Mouse (Mus musculus): Measurements from ENCODE around the gene Fam160a1.

Fam160a1 gene

GRCm38 (mm10) chr3:85663826-85664225, 153.3 kb downstream of the Fam160a1 start:
- H3K4me1 ChIP-seq (replicated peaks; ENCODE audit: low read depth, low read length): no peaks in the 10 kb centered on the region
- H3K4me3 ChIP-seq (replicated peaks; ENCODE audit: low read length): no peak overlapping the region
- peaks cover 11% of the 10 kb centered on the region; the same call in 1 of the 2 replicates for H3K27me3 ChIP-seq (ENCODE audit: insufficient read depth, low read length)
- TF ChIP-seq CTCF (conservative IDR thresholded peaks at IDR 0.05; ENCODE audit: low read length) (no peak), NANOG (IDR thresholded peaks at IDR 0.05; ENCODE audit: borderline replicate concordance, low read length) (no peak), POU5F1 (IDR thresholded peaks at IDR 0.05; ENCODE audit: borderline replicate concordance, low read length) (no peak)
- no peaks in the 10 kb centered on the region for H3K36me3 ChIP-seq (ENCODE audit: insufficient read depth, low read length)
- H3K9me3 ChIP-seq (ENCODE audit: low read length): no peaks in the 10 kb centered on the region

- TF ChIP-seq NANOG (IDR thresholded peaks at IDR 0.05; ENCODE audit: borderline replicate concordance, low read length) (no peak), CTCF (conservative IDR thresholded peaks at IDR 0.05; ENCODE audit: low read length) (no peak), POU5F1 (IDR thresholded peaks at IDR 0.05; ENCODE audit: borderline replicate concordance, low read length) (no peak)
- Histone ChIP-seq H3K36me3 (ENCODE audit: insufficient read depth, low read length) (no peaks in the 10 kb centered on the region), H3K27me3 (ENCODE audit: insufficient read depth, low read length) (peaks cover 11% of the 10 kb centered on the region; the same call in 1 of the 2 replicates), H3K4me1 (replicated peaks; ENCODE audit: low read depth, low read length) (no peaks in the 10 kb centered on the region), H3K4me3 (replicated peaks; ENCODE audit: low read length) (no peak overlapping the region), H3K9me3 (ENCODE audit: low read length) (no peaks in the 10 kb centered on the region)
Measured at GRCm38 (mm10) chr3:85661926-85662813, 154.9 kb downstream of the Fam160a1 start.

GRCm38 (mm10) chr3:85659681-85660080, 157.4 kb downstream of the Fam160a1 start:
- no peaks in the 10 kb centered on the region for H3K9me3 ChIP-seq (ENCODE audit: low read length)
- no peaks in the 10 kb centered on the region for H3K4me1 ChIP-seq (replicated peaks; ENCODE audit: low read depth, low read length)
- H3K36me3 ChIP-seq (ENCODE audit: insufficient read depth, low read length): peaks cover 5% of the 10 kb centered on the region; the same call in 1 of the 2 replicates
- no peak for TF ChIP-seq POU5F1 (IDR thresholded peaks at IDR 0.05; ENCODE audit: borderline replicate concordance, low read length)
- no peak for TF ChIP-seq NANOG (IDR thresholded peaks at IDR 0.05; ENCODE audit: borderline replicate concordance, low read length)
- TF ChIP-seq CTCF (conservative IDR thresholded peaks at IDR 0.05; ENCODE audit: low read length): no peak
- no peak overlapping the region for H3K4me3 ChIP-seq (replicated peaks; ENCODE audit: low read length)
- peaks cover 11% of the 10 kb centered on the region; the same call in 1 of the 2 replicates for H3K27me3 ChIP-seq (ENCODE audit: insufficient read depth, low read length)

- TF ChIP-seq CTCF (conservative IDR thresholded peaks at IDR 0.05; ENCODE audit: low read length) (no peak), POU5F1 (IDR thresholded peaks at IDR 0.05; ENCODE audit: borderline replicate concordance, low read length) (no peak), NANOG (IDR thresholded peaks at IDR 0.05; ENCODE audit: borderline replicate concordance, low read length) (no peak)
- Histone ChIP-seq H3K27me3 (ENCODE audit: insufficient read depth, low read length) (no peaks in the 10 kb centered on the region), H3K9me3 (ENCODE audit: low read length) (no peaks in the 10 kb centered on the region), H3K36me3 (ENCODE audit: insufficient read depth, low read length) (peaks cover 32% of the 10 kb centered on the region), H3K4me1 (replicated peaks; ENCODE audit: low read depth, low read length) (no peaks in the 10 kb centered on the region), H3K4me3 (replicated peaks; ENCODE audit: low read length) (no peak overlapping the region)
Measured at GRCm38 (mm10) chr3:85655538-85655937, 161.6 kb downstream of the Fam160a1 start.

- no peak for TF ChIP-seq POU5F1 (IDR thresholded peaks at IDR 0.05; ENCODE audit: borderline replicate concordance, low read length)
- TF ChIP-seq CTCF (conservative IDR thresholded peaks at IDR 0.05; ENCODE audit: low read length): no peak
- TF ChIP-seq NANOG (IDR thresholded peaks at IDR 0.05; ENCODE audit: borderline replicate concordance, low read length): no peak
- peaks cover 37% of the 10 kb centered on the region for H3K36me3 ChIP-seq (ENCODE audit: insufficient read depth, low read length)
Measured at GRCm38 (mm10) chr3:85652727-85653665, 164.1 kb downstream of the Fam160a1 start.

GRCm38 (mm10) chr3:85649176-85649575, 167.9 kb downstream of the Fam160a1 start:
- H3K27me3 ChIP-seq (ENCODE audit: insufficient read depth, low read length): no peaks in the 10 kb centered on the region

More at GRCm38 (mm10) chr3:85652727-85653665, 164.1 kb downstream of the Fam160a1 start:
- H3K27me3 ChIP-seq (ENCODE audit: insufficient read depth, low read length): no peaks in the 10 kb centered on the region
- no peaks in the 10 kb centered on the region for H3K4me1 ChIP-seq (replicated peaks; ENCODE audit: low read depth, low read length)
- no peak overlapping the region for H3K4me3 ChIP-seq (replicated peaks; ENCODE audit: low read length)
- no peaks in the 10 kb centered on the region for H3K9me3 ChIP-seq (ENCODE audit: low read length)

GRCm38 (mm10) chr3:85645517-85646004, 171.5 kb downstream of the Fam160a1 start:
- H3K27me3 ChIP-seq (ENCODE audit: insufficient read depth, low read length): no peaks in the 10 kb centered on the region
- H3K36me3 ChIP-seq (ENCODE audit: insufficient read depth, low read length): peaks cover 13% of the 10 kb centered on the region; the same call in 1 of the 2 replicates
- no peaks in the 10 kb centered on the region for H3K9me3 ChIP-seq (ENCODE audit: low read length)
- H3K4me3 ChIP-seq (replicated peaks; ENCODE audit: low read length): no peak overlapping the region
- no peaks in the 10 kb centered on the region for H3K4me1 ChIP-seq (replicated peaks; ENCODE audit: low read depth, low read length)
- no peak for TF ChIP-seq POU5F1 (IDR thresholded peaks at IDR 0.05; ENCODE audit: borderline replicate concordance, low read length)

More at GRCm38 (mm10) chr3:85649176-85649575, 167.9 kb downstream of the Fam160a1 start:
- Histone ChIP-seq H3K9me3 (ENCODE audit: low read length) (no peaks in the 10 kb centered on the region), H3K4me1 (replicated peaks; ENCODE audit: low read depth, low read length) (no peaks in the 10 kb centered on the region), H3K4me3 (replicated peaks; ENCODE audit: low read length) (no peak overlapping the region), H3K36me3 (ENCODE audit: insufficient read depth, low read length) (peaks cover 37% of the 10 kb centered on the region)
- TF ChIP-seq POU5F1 (IDR thresholded peaks at IDR 0.05; ENCODE audit: borderline replicate concordance, low read length): no peak
- no peak for TF ChIP-seq CTCF (conservative IDR thresholded peaks at IDR 0.05; ENCODE audit: low read length)
- no peak for TF ChIP-seq NANOG (IDR thresholded peaks at IDR 0.05; ENCODE audit: borderline replicate concordance, low read length)

- H3K9me3 ChIP-seq (ENCODE audit: low read length): no peaks in the 10 kb centered on the region
- TF ChIP-seq CTCF (conservative IDR thresholded peaks at IDR 0.05; ENCODE audit: low read length) (no peak), POU5F1 (IDR thresholded peaks at IDR 0.05; ENCODE audit: borderline replicate concordance, low read length) (no peak), NANOG (IDR thresholded peaks at IDR 0.05; ENCODE audit: borderline replicate concordance, low read length) (no peak)
- no peaks in the 10 kb centered on the region for H3K4me1 ChIP-seq (replicated peaks; ENCODE audit: low read depth, low read length)
- peaks cover 13% of the 10 kb centered on the region; the same call in 1 of the 2 replicates for H3K36me3 ChIP-seq (ENCODE audit: insufficient read depth, low read length)
- no peaks in the 10 kb centered on the region for H3K27me3 ChIP-seq (ENCODE audit: insufficient read depth, low read length)
- no peak overlapping the region for H3K4me3 ChIP-seq (replicated peaks; ENCODE audit: low read length)
Measured at GRCm38 (mm10) chr3:85644814-85645213, 172.3 kb downstream of the Fam160a1 start.
